ENCODE assay signal across 22 mouse cellular contexts in the genomic region with DNA sequence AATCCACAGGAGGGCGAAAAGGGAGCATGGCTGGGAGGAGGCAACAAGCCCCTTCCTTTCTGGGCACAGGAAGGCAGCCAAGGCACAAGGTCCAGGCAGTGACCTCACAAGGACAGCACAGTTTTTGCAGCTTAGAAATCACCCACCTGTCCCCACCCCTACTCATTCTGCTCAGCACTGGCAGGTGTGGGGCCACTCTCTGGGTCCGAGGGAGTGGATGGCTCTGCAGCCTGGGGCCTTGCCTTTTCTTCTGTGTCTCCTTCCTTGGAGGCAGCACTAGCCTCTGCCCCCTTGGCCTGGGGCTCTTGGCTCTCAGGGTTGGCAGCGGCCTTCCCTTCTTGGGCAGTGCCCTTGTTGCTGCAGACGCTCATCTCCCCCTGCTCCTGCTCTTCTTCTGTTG. TPM values are rescaled to one million over a fixed set of nuclear protein-coding genes. Genes with fewer than 3 reads are reported as not detected.
DNase-seq lines count a peak whose midpoint lies in the region; ATAC-seq and TF ChIP-seq lines count a peak whose summit lies in the region.
"Not testable (repeated sequence)": the region's sequence is repeated elsewhere in the genome, so short reads cannot be mapped to it uniquely, and the experiment has no call there.
"Had no signal": no experiment of that assay in that cellular context is flagged by ENCODE, and none has a peak within 500 bp of the region (broad histone marks: within the 10 kb centered on the region; RNA-seq: fewer than 3 reads in every experiment).

No protein-coding gene starts in this region.

- in situ Hi-C loops in Patski (cut with MboI; ENCODE audit: low pct_unique_long_range_greater_than_20kb) = not testable (repeated sequence)

- POLR2A ChIA-PET in Patski (lab: Charles Lee) = not testable (repeated sequence)

- H3K9ac ChIP-seq in embryonic facial prominence, embryonic 12.5 days = not testable (repeated sequence)

- H3K4me3 ChIP-seq in embryonic facial prominence, embryonic 12.5 days = not testable (repeated sequence)
- peak overlapping the region; percentile 84 for H3K4me3 ChIP-seq in testis, adult 2 months (ENCODE audit: control insufficient read depth, low read depth, low read length)

- not testable (repeated sequence) for H3K4me1 ChIP-seq in embryonic facial prominence, embryonic 12.5 days; testis, adult 2 months (ENCODE audit: control insufficient read depth, insufficient read depth, low read length)

- CTCF ChIA-PET in Patski (lab: Charles Lee) = not testable (repeated sequence)

- not testable (repeated sequence) for DNase-seq in Patski (ENCODE audit: low read depth, low spot score)
- DNase-seq in heart, adult 11 months = peak; percentile 82
- peak; percentile 71 for DNase-seq in testis, postnatal 14 days (ENCODE audit: low spot score)

- H3K9me3 ChIP-seq in embryonic facial prominence, embryonic 12.5 days = not testable (repeated sequence)

- not testable (repeated sequence) for TF ChIP-seq CTCF in Patski (IDR thresholded peaks at IDR 0.05); testis, adult 2 months (IDR thresholded peaks at IDR 0.05; ENCODE audit: control insufficient read depth, insufficient read depth, insufficient replicate concordance, low read depth, low read length)

- peak; percentile 21; the same call in 1 of the 2 replicates for TF ChIP-seq POLR2A in testis, adult 2 months (IDR thresholded peaks at IDR 0.05; ENCODE audit: control insufficient read depth, low read depth, low read length)

- not testable (repeated sequence) for H3K27ac ChIP-seq in embryonic facial prominence, embryonic 12.5 days; testis, adult 2 months (ENCODE audit: control insufficient read depth, insufficient read depth, low read depth, low read length)

- peaks cover 22% of the 10 kb centered on the region for H3K27me3 ChIP-seq in Patski
- H3K27me3 ChIP-seq in embryonic facial prominence, embryonic 12.5 days; testis, adult 2 months (ENCODE audit: control insufficient read depth, insufficient read depth, low read length): not testable (repeated sequence)

- not testable (repeated sequence) for H3K4me2 ChIP-seq in embryonic facial prominence, embryonic 12.5 days (replicated peaks)

- H3K36me3 ChIP-seq in embryonic facial prominence, embryonic 12.5 days; testis, adult 2 months (ENCODE audit: control insufficient read depth, insufficient read depth, low read length): not testable (repeated sequence)

- 63% methylated on average over 4 of the region's 4 CpGs for WGBS in embryonic facial prominence, embryonic 12.5 days

- peak; percentile 12 for ATAC-seq in Patski
- 0 out of 2 replicates have a peak, but pooled peaks have one; percentile 35 for ATAC-seq in embryonic facial prominence, embryonic 12.5 days (ENCODE audit: insufficient number of reproducible peaks, insufficient read depth, low FRiP score, low TSS enrichment)
- ATAC-seq in megakaryocyte-erythroid progenitor cell, adult 5-6 weeks (replicated peaks; ENCODE audit: low FRiP score, low TSS enrichment, poor library complexity, severe bottlenecking) = peak; percentile 22; the same call in 1 of the 2 replicates

RNA-seq across cellular contexts. Expression of a gene that starts 2.3 kb away (rescaled TPM):
- polyA plus RNA-seq in Patski (2021) = 0.17 TPM
- polyA plus RNA-seq in embryonic facial prominence, embryonic 12.5 days (2016; fragmentation: Nextera tagmentation; extraction: Ambion mirVana) = not detected in 2 replicates
- total RNA-seq in megakaryocyte-erythroid progenitor cell, adult 5-6 weeks (2014; fragmentation: Nextera tagmentation) = not detected in 2 replicates
- total RNA-seq in megakaryocyte-erythroid progenitor cell, adult 5-6 weeks (2017) = not detected in 2 replicates
- 111 and 129 TPM in 2 replicates for polyA plus RNA-seq in testis, adult 2 months (2012; rRNA removed)
- total RNA-seq: adrenal gland, adult 18-20 months; adrenal gland, adult 2 months; adrenal gland, adult 8-10 months; adrenal gland, postnatal 10 days; adrenal gland, postnatal 14 days; adrenal gland, postnatal 25 days; adrenal gland, postnatal 36 days; adrenal gland, postnatal 4 days; CH12.LX; ES-E14; G1E; MEL had no signal
- polyA plus RNA-seq: activated CD4-positive, CD25-positive, alpha-beta regulatory T cell, adult 4 months; adrenal gland, adult 2 months; brain, embryonic 14.5 days; C2C12; CD4-positive, CD25-positive, alpha-beta regulatory T cell, adult 4 months; G1E had no signal

RNA-seq across cellular contexts. Expression of a gene that starts 7.6 kb away (rescaled TPM):
- polyA plus RNA-seq in Patski (2021) = 0.19 TPM
- 1.6 and 1.9 TPM in 2 replicates for polyA plus RNA-seq in embryonic facial prominence, embryonic 12.5 days (2016; fragmentation: Nextera tagmentation; extraction: Ambion mirVana)
- total RNA-seq in megakaryocyte-erythroid progenitor cell, adult 5-6 weeks (2014; fragmentation: Nextera tagmentation) = 40.1 and 49.9 TPM in 2 replicates
- total RNA-seq in megakaryocyte-erythroid progenitor cell, adult 5-6 weeks (2017) = 60.4 and 61.3 TPM in 2 replicates
- 58.5 and 61.5 TPM in 2 replicates for polyA plus RNA-seq in testis, adult 2 months (2012; rRNA removed)

RNA-seq across cellular contexts. Expression of a gene that starts 15.7 kb away (rescaled TPM):
- not detected for polyA plus RNA-seq in Patski (2021)
- not detected in 2 replicates for polyA plus RNA-seq in embryonic facial prominence, embryonic 12.5 days (2016; fragmentation: Nextera tagmentation; extraction: Ambion mirVana)
- not detected in 2 replicates for total RNA-seq in megakaryocyte-erythroid progenitor cell, adult 5-6 weeks (2014; fragmentation: Nextera tagmentation)
- not detected in 2 replicates for total RNA-seq in megakaryocyte-erythroid progenitor cell, adult 5-6 weeks (2017)
- polyA plus RNA-seq in testis, adult 2 months (2012; rRNA removed) = 491 and 515 TPM in 2 replicates
- total RNA-seq: adrenal gland, adult 18-20 months; adrenal gland, adult 2 months; adrenal gland, adult 8-10 months; adrenal gland, postnatal 10 days; adrenal gland, postnatal 14 days; adrenal gland, postnatal 25 days; adrenal gland, postnatal 36 days; adrenal gland, postnatal 4 days; CH12.LX; G1E had no signal
- polyA plus RNA-seq: activated CD4-positive, CD25-positive, alpha-beta regulatory T cell, adult 4 months; adrenal gland, adult 2 months; brain, embryonic 14.5 days; CD4-positive, CD25-positive, alpha-beta regulatory T cell, adult 4 months; G1E had no signal

RNA-seq across cellular contexts. Expression of a gene that starts 56.9 kb away (rescaled TPM):
- 1.4 TPM for polyA plus RNA-seq in Patski (2021)
- 8.2 and 9.1 TPM in 2 replicates for polyA plus RNA-seq in embryonic facial prominence, embryonic 12.5 days (2016; fragmentation: Nextera tagmentation; extraction: Ambion mirVana)
- total RNA-seq in megakaryocyte-erythroid progenitor cell, adult 5-6 weeks (2014; fragmentation: Nextera tagmentation) = 3.6 and 5.8 TPM in 2 replicates
- 1.3 and 1.5 TPM in 2 replicates for total RNA-seq in megakaryocyte-erythroid progenitor cell, adult 5-6 weeks (2017)
- polyA plus RNA-seq in testis, adult 2 months (2012; rRNA removed) = 4.2 and 5.4 TPM in 2 replicates

Comparison
In these comparisons a context has a peak if more than half of its experiments do, and no peak if none do; other contexts are left out.
1. RNA of a gene that starts 2.3 kb away (polyA plus RNA-seq): 111 to 129 TPM in testis, adult 2 months; 0.17 TPM in Patski (single experiment) and not detected in embryonic facial prominence, embryonic 12.5 days; every median in the first group is over 10 times any median in the second.
2. RNA of a gene that starts 7.6 kb away (polyA plus RNA-seq): 58.5 to 61.5 TPM in testis, adult 2 months; 1.6 to 1.9 TPM in embryonic facial prominence, embryonic 12.5 days and 0.19 TPM in Patski (single experiment); every median in the first group is over 10 times any median in the second.
3. RNA of a gene that starts 15.7 kb away (polyA plus RNA-seq): 491 to 515 TPM in testis, adult 2 months; not detected in Patski (single experiment) and not detected in embryonic facial prominence, embryonic 12.5 days; every median in the first group is over 100 times any median in the second.
4. Peak in every context shown above with its lines, with median percentiles within 50 percentile points of each other: ATAC-seq.